Mouse (Mus musculus) adrenal gland, adult 8-10 months (tissue): Measurements from ENCODE around the gene Tmem266. TPM values are rescaled to one million over a fixed set of nuclear protein-coding genes. Genes with fewer than 3 reads are reported as not detected.

Experiments used
- DNase-seq: peaks from one replicate; pipeline ENCODE4 v3.0.0; 2022
- total RNA-seq, 4 experiments: library from RNA; stranded (reverse); gene quantifications; 2 replicates each; pipeline ENCODE4 v1.2.4; 2022

Tmem266 gene
- total RNA-seq, 4 experiments from 2014 or later, result 1.0 to 1.5 (median 1.1) TPM

DNA sequence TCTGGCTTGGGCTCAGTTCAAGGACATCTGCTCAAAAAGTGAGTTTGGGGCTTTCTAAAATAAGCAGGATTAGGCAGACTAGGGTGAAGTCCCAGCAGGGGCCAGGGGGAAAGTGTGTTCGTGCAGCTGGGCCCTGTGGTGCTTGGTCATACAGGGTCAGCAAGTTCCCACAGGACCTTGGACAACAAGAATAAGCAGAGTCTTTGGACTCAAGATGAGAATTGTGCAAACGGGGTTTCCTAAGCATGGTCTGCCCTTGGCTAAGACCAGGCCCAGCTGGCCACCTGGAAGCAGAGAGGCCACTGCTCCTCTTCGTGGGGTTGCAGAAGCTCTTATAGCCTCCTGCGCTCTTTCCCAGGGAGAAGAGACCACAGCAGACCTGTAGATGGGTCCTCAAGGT is 77.5 kb downstream of the Tmem266 start:
- DNase-seq, result peak; percentile 27

- peak; percentile 47 for DNase-seq
Measured at GRCm38 (mm10) chr9:55404976-55405702, 78.4 kb downstream of the Tmem266 start.

DNA sequence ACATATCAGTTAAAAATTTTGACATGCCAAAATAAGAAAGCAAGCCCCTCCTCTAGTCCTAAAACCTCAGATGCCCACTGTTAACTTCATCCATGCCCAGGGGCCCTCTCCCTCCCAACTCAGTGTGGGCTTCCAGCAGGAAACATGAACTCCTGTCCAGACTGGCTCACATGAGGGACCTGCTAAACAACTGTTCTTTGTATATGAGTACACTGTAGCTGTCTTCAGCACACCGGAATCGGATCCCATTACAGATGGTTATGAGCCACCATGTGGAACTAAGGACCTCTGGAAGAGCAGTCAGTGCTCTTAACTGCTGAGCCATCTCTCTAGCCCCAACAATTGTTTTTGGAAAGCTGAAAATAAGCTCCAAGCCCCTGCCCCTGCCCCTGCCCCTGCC is 80.1 kb downstream of the Tmem266 start:
- no peak for DNase-seq

- DNase-seq, result no peak
Measured at GRCm38 (mm10) chr9:55408851-55409250, 82.1 kb downstream of the Tmem266 start.

GRCm38 (mm10) chr9:55409833-55410232 is 83.1 kb downstream of the Tmem266 start:
- no peak for DNase-seq

DNA sequence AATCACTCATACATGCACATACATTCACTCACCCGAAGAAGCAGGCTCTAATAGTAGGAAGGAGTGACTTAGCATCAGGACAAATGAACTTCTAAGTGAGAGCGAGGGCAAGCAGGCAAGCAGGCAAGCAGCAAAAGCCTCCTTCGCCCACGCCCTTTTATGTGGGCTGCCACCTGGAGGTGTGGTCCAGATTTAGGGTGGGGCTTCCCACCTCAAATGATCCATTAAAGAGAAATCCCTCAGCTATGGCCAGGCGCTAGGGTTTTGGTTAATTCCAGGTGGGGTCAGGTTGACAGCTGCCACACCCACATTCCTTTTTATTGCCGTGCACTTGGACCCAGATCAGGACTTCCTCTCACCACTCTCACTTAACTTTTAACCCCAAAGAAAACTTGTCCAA is 83.7 kb downstream of the Tmem266 start:
- DNase-seq, result no peak

DNA sequence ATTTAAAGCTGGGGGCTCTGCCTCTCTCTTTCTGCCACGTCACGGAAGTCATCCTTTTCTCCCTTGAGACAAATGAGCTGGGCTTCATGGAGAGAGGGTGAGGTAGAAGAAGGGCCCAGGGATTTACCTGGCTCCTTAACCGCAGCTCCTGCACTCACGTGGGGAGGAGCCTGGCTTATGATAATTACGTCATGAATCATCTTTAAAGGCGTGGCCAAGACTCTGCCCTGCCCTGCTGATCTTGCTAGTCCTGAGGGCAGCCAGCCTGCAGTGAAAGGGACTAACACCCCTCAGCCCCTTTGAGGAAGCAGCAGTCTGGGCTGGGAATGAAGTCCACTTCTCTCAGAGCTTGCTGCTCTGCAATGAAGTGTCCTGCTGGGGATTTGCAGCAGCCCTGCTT is 84.4 kb downstream of the Tmem266 start:
- DNase-seq, result no peak

- DNase-seq, result no peak
Measured at GRCm38 (mm10) chr9:55421786-55422185, 95.1 kb downstream of the Tmem266 start.

DNA sequence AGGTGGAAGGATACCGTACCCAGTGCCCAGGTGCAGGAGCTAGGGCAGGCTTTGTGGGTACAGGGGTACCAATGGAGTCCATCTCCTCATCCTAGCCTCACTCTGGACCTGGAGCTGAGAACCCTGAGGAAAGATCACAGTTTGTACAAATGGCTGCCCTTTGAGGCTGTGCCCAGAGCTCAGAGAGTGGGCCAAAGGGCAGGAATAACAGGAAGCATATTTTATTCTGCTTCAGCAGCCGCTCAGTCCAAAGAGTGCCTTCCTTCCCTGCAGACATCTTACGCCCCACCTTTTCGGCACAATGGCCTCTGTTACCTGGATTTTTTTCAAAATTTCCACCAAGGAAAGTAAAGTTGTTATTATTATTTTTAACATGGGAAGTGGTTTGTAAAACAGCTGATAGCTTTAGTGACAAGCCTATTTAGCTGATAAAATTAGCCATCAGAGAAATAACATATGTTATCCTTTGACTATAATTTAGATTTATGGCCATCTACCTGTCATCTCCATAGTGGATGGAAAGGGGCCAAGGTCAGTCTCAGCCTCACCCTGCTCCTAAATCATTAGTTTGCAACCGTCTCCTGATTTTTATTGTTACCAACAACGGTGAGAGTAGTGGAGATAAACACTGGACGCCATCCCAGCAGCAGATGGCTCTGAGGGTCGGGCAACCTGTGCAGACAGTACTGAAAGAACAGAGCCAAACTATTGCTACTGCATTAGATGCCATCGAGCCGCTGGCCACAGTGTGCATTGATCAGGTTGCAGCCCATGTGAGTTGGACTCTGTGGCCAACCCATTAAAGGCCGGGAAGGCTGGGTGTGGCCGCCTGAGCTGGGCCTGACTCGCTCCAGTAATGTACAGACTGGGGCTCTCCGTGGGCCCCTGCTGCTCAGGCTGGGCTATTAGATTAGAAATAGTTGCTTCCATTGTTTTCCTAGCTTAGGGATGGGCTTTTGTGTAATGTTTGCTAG is 97.0 kb downstream of the Tmem266 start:
- no peak for DNase-seq

GRCm38 (mm10) chr9:55425271-55425810 is 98.6 kb downstream of the Tmem266 start:
- DNase-seq, result peak; percentile 17

DNA sequence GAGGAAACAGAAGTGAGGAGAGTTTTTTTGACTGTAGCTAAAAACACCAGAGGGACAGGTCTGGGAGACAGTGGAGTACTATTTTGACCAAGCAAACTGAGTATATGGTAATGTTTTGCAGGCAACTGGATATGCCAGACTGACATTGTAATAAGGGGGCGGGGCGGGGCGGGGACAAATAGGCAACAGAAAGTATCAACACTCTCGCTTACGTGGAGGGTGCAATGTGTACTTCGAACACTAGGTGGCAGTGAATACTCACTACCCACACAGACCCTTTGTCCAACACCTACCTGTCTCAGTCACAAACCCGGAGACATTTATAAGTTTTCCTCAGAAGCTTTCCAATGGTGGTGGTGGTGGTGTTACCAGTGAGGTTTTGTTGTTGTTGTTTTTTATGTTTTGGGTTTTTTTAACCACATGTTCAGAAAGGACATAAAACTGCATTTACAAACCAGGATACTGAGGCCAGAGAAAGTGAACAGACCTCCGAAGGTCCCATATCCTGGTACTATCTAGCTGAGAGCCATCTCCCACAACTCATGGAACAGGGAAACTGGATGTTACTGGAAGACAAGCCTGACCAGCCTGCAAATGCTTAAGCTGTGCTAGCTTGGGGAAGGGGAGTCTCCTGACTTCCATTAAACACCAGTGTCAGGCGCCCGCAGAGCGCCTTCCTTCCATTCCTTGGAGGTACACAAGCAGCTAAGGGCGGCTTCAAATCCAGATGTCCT is 102.7 kb downstream of the Tmem266 start:
- peak; percentile 61 for DNase-seq

DNA sequence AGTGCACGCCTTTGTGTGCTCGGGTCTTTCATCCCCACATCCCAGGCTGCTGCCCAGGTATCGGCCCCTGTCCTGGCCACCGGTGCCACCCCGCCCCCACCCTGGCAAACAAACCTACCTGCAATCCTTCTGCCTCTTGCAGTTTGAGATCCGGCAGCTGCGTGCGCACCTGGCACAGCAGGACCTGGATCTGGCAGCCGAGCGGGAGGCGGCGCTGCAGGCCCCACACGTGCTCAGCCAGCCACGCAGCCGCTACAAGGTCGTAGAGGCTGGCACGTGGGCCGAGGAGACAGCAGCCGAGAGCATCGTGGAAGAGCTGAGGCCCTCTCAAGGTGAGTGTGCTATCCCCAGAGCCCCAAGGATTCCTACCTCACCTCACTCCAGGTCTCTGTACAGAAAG is 103.4 kb downstream of the Tmem266 start:
- peak; percentile 41 for DNase-seq

DNA sequence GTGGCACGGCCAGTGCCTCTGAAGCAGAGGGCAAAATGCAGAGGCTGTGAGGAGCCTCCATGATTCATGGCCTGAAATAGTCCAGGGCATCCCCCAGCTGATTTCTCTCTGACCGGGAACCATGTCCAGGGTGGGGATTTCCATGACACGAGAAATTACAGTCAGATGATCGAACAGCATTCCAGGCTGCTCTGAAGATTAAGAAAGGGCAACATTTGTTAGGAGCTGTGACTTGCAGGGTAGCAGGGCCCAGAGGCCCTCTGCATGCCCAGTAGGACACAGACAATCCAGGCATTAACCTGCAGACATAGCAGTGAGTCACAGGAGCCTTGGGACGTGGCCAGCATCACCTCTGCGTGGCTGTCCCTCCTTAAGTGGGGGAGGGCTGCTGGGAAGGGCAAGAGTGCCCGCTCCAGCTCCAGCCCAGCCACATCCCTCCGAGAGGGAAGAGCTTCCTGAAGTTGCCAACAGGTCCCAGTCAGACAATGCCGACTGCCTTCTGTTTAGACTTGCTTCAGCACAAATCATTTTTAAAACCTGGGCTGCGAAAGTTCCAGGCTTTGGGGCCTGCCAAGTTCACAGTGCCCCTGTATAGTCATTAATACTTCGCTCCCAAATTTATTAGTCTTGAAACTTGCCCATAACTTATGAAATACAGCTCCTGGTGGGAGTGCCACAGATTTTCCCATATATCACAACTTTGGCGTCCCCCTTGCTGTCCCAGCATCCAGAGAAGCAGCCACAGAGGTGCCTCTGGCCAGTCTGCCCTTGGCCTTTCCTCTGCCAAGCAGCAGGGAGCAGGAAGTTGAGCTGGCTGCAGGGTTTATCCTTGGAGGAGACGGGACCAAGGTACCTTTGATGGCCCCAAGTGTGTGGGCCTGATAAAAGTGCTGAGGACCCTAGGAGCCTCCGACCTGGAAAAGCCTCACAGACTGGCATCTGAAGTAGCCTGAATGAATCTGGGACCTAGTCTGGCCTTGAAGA is 105.9 kb downstream of the Tmem266 start:
- peak; percentile 31 for DNase-seq

DNA sequence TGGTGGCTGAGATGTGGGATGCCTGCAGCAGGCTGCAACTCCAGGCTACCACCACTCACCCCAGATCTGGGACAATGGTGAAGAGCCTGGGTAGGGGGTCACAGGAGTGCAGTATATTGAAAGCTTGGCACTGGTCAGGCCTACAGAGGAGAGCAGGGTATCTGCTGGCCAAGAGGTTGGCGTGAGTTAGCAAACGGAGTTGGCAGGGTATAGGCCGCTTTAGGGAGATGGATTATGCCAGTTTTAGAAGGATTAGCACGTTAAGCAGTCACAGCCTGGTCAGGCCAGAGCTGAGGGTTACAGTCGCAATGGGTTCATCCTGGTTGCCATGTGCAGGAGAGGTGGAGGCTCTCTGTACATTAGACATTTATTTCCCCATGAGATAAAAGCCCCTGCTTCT is 107.2 kb downstream of the Tmem266 start:
- DNase-seq, result no peak

DNA sequence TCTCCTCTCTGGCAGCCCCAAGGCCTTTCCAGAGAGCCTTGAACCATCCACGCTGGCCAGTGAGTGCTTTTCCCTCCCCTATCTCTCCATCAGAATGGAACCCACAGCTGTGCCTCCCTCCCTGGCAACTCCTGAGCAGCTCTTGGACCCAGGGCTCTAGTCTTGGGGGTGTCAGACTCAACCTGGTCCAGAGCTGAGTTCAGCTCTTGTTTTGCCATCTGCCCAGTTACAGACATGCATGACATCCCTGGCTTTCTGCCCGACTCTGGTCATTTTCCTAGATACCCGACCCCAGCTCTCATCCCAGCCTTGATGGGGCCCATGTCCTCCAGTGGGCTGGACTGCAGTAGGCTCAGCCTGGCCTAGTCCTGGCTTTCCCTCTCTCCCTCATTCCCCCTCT is 111.7 kb downstream of the Tmem266 start:
- DNase-seq, result no peak

GRCm38 (mm10) chr9:55439206-55439780 is 112.6 kb downstream of the Tmem266 start:
- no peak for DNase-seq

GRCm38 (mm10) chr9:55447509-55447908 is 120.8 kb downstream of the Tmem266 start:
- no peak for DNase-seq

GRCm38 (mm10) chr9:55449108-55449507 is 122.4 kb downstream of the Tmem266 start:
- DNase-seq, result no peak

DNA sequence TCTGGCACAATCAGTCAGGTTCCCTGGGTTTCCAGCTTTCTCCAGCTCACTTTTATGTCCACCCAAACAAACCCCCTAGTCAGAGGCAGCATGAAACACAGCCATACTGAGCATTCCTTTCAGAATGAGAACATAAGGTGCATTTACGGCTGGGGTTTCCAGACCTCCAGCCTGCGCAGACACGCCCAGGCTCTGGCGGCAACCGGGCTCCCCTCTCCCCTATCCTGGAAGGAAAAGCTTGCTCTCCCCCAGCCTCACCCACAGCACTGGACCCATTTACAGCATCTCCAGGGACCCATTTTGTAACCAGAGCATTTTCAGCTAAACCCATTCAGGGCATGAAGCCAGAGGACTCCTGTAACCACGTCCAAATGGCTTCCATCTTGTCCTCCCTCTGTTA is 123.3 kb downstream of the Tmem266 start:
- DNase-seq, result no peak

- DNase-seq, result no peak
Measured at GRCm38 (mm10) chr9:55451426-55451825, 124.7 kb downstream of the Tmem266 start.

DNA sequence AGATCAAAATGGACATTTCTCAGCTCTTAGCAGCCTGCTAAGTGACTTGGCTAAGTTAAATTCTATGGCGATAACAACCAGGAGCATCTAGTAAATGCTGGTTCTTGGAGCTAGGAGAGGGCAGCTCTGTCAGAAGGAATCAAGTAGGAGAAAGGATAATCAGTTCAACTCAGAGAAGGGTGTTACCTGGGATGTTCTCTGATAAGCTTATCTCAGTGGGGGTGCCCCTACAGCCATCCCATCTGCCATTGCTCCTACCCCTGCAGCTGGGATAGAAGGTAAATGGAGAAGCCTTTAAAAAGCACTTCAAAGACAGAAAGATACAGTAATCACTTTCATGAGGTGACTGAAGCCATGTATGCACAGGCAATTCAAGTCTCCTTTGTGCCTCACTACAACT is 126.2 kb downstream of the Tmem266 start:
- no peak for DNase-seq
